Mouse (Mus musculus): ENCODE data around the gene Snx8.

The Snx8 gene

DNA sequence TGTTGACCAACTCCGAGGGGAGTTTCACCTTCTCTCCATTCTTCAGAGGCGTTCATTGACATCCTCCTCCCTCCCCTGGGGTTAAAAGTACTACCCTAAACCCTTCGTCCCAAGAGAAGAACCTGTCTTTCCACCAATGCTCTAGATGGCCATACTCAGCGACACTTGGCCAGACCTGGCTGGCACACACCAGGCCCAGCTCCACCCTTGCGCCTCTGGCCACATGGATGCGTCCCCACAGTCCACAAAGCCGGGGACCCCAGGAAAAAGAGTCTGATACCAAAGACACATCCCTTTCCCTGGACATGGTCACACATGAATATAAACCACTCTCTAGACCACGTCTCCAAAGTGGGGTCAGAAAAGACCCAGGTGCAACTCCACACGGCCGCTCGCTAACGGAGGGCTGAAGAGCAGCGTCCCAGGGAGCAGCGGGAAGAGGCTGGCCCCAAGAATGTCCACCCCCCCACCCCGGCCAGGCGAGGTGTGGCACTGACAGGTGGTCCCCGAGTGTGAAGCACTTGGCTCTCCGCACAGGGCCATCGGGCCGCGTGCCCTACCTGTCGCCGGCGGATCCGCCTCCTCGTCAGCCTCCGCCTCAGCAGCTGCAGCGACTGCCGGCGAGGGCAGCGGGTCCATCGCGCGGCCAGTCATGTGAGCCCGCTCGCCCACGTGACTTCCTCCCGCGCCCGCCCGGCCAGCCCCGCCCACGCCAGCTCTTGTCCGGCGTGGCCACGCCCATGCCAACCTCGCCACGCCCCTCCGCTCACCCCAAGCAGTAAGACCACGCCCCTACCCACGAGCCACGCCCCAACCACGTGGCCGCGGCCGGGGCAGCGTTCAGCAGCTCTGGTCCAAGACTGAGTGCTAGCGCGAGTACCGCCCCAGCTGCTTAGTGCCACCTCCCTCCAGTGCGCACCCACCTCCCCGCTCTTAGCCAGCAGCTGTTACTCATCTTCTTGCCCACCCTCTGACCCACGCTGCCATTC is at the start of gene Snx8:
Snx8 (minus strand) TSS at position 675 of the 989 bp plus-strand sequence.
- DNase-seq (ENCODE audit: low read depth, low spot score): peak; percentile 99

DNA sequence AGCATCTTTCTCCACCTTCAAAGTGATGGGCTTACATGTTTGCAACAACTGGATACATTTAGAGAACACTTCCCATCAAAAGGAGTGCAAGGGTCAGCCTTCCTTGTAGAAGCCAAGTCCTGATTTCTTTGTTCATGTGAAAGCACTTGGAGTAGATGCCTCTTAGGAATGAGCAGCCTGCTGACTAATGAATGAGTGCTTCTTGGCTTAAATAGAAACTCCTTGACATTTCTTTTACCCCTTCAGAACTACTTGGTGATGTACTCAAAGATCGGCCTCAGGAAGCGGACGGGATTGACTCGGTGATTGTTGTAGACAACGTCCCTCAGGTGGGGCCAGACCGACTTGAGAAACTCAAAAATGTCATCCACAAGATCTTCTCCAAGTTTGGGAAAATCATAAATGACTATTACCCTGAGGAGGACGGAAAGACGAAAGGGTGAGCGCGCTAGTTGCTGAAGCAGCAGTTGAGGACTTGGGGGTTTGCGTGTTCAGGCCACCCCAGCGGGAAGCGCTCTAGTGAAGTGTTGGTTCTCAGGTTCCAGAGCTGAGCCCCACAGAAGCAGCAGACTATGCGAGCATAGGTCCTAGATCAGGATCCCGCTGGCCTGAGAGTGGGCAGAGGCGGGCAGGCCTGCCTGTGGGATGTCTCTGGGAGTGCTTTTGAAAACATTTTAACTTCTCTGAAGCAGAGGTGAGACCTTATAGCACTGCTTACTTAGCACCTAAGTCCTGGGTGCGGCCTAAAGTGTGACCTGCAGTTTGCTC is 36.1 kb upstream of the Snx8 start:
- DNase-seq (ENCODE audit: low read depth, low spot score): no peak

DNA sequence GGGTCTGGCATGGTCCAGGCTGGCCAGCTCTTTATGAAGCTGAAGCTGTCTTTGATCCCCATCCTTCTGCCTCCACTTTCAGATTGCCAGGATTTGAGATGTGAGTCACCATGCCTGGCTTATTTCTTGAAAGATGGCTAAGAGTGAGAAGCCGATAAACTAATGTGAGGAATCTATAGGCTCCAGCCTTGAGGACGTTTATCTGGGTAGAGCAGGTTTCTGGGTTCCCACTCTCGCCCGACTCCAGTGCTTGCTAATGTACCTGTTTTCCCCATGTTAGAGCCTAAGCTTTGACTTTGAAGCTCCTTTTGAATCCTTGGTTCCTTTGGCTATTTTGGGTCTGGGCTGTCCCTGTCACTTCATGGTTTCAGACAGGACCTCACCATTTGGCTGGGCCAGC is 31.6 kb upstream of the Snx8 start:
- DNase-seq (ENCODE audit: low read depth, low spot score): no peak

DNA sequence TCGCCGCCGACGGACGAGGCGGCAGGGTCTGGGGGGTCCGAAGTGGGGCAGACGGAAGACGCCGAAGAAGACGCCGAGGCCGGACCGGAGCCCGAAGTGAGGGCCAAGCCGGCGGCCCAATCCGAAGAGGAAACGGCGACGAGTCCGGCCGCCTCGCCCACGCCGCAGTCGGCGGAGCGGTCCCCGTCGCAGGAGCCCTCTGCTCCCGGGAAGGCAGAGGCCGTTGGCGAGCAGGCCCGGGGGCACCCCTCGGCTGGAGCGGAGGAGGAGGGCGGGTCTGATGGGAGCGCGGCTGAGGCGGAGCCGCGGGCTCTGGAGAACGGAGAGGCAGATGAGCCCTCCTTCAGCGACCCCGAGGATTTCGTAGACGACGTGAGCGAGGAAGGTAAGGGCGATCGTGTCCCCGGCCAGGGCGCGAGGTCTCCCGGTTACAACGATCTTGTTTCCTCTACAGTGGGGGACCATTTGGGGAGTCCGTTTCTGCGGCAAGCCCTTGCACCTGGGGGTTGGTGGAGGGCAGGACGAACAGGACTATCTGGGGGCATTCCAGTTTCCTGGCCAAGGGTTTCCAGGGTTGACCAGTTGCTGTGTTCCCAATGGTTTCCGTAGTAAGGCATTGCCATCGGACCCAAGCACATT is 30.5 kb upstream of the Snx8 start:
- no peak for DNase-seq (ENCODE audit: low read depth, low spot score)

DNA sequence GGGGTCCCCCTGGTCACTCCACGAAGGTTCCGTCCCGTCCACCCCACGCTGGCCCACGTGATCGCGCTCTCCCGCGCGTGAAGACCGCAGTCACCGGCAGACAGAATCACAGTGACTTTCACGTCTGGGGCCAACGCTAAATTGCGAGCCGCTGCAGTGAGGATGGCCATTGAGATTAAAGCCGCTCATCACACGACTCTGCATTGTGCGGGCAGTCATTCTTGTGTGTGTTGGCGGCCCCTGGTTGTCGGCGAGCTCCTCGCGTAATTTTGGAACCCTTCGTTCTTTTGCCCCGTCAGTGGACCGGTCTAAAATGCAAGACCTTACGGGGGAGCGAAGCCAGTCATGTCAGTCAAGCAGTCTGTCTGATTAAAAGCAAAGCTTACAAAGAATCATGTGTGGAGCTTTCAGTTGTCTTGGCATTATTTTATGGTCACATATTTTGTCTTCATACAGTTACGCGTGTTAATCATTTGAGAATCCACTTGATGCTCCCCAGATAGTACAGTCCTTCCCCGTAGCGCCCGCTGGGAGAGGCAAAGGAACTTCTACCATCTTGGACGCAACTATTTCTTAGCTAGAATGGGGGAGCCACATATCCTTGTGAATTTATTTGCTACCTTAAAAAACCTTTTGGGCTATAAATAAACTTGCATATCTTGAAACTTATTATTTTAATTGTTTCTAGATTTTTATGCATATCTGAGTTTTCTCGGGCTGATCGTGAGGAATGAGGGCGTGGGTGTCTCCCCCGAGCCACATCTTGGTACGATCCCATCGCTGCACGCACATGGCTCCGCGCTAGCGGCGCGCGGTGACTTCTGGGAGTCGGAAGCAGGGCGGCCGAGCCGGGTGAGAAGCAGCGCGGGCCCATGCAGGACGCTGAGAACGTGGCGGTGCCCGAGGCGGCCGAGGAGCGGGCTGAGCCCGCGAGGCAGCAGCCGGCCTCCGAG is 29.7 kb upstream of the Snx8 start, which contains the start of gene Eif3b:
Eif3b (plus strand) TSS at position 840 of the 953 bp plus-strand sequence.
- DNase-seq (ENCODE audit: low read depth, low spot score): peak; percentile 95

DNA sequence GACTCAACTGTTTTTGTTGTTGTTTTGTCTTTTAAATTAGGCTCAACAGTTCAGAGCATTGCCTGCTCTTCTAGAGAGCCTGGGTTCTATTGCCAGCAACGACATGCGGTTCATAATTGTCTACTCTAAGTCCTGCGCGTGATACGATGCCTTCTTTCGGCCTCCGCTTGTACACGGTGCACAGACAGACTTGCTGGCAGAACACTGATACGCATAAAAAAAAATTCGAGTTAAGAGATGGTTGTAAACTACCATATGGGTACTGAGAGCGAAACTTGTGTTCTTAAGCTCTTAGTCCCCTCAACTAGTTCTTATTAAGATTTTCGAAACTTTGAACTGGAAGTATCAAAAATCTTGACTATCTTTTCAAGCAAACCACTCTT is 29.0 kb upstream of the Snx8 start:
- DNase-seq (ENCODE audit: low read depth, low spot score): no peak

DNA sequence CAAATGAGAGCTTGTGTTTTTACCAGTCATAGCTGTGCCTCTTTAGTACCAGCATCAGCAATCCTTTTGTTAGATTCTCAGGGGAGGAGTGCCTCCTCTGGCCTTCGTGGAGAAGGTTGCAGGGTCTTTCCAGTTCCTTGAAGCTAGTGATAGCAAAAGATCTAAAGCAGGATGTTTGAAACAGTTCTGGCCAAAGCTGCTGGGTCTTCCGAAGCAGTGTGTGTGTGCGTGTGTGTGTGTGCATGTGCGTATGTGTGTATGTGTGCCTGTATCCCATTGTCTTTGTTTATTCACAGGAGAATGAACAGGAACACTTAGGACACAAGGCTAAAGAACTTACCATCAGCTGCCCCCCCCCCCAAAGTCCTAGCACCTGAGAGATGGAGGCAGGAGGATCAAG is 25.6 kb upstream of the Snx8 start:
- no peak for DNase-seq (ENCODE audit: low read depth, low spot score)

DNA sequence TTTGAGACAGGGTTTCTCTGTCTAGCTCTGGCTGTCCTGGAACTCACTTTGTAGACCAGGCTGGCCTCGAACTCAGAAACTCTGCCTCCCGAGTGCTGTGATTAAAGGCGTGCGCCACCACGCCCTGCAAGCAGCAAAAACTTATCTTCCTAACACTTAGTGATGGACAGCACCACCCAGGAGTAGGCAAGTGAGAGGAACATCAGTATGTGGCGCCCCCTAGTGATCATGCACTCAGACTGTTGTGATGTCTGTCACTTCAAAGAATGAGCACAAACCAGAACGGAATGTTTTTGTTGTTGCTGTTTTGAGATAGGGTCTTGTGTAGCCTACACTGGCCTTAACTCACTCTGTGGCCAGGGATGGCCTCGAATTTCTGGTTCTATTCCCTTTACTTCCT is 22.3 kb upstream of the Snx8 start:
- peak; percentile 67 for DNase-seq (ENCODE audit: low read depth, low spot score)

DNA sequence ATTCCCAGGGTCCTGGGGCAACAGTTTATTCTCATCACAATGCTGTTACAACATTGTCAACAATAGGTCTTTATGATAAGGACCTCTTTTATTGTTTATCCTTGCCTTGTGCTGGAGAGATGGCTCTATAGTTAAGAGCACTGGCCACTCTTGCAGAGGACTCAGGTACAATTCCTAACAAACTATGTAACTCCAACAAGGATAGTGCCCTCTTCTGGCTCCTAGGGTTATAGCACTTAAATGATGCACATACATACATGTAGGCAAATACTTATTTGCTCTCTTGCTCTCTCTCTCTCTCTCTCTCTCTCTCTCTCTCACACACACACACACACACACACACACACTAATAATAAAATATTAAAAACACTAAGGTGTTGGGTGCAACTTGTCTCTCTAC is 19.7 kb upstream of the Snx8 start:
- DNase-seq (ENCODE audit: low read depth, low spot score): no peak

DNA sequence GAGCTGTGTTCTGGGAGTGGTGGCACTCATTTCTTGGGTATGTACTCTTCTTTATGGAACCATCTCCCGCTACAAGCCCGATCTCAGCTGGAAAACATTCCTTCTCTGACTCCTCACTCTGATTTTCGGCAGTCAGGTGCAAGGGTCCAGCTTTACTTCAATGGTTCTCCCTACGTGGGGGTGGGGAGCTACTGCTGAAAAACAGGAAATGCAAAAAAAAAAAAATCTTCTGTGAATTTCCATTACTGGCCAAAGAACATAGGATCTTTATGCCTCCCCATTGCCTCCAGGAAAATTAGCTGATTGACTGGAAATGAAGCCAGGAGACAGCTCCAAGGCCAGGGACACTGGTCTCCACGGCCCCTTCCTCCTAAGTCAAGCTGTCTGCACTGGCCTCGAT is 17.6 kb upstream of the Snx8 start:
- no peak for DNase-seq (ENCODE audit: low read depth, low spot score)

DNA sequence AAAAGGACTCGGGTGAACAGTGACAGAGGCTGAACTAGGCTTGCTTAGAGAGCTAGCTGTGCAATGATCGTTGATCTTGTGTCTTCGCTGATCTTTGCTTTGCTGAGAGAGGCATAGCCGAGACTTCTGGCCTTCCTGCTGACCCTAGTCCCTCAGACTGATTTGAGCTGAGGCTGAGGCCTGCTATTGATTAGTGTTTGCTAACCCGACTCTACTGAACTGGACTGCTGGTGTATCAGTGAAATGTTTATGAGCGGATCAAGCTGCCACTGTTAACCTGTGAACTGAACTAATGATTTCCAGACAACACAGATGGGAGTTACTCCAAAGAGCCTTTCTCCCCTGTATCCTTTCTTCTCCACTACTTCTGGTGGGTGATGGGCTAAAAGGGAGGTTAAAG is 16.1 kb upstream of the Snx8 start:
- no peak for DNase-seq (ENCODE audit: low read depth, low spot score)

DNA sequence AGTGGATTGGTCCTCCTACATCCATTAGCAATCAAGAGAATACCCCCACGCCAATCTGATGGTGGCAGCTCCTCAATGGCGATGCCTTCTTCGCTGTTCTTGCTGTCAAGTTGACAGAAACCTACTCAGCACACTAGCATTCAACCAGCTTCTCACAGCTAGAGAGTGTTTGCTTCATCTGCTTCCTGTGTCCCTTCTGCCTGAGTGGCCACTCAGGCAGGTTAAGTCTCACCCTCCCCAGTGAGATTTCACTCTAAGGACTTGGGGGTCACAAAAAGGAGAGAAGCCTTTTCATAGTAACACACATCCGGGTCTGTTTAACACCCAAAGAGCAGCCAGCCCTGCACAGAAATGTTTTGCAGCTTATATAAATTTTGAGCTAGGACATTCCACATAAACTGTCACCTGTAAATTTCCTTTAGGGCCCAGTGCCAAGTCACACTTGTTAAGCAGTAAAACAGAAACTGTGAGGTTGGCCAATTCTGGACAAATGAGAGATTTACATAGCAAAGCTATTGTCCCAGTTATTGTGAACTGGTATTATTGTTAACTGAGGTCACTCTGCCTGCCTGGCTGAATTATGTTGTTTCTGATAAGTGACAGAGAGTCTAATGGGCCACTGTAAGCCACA is 13.7 kb upstream of the Snx8 start:
- no peak for DNase-seq (ENCODE audit: low read depth, low spot score)

DNA sequence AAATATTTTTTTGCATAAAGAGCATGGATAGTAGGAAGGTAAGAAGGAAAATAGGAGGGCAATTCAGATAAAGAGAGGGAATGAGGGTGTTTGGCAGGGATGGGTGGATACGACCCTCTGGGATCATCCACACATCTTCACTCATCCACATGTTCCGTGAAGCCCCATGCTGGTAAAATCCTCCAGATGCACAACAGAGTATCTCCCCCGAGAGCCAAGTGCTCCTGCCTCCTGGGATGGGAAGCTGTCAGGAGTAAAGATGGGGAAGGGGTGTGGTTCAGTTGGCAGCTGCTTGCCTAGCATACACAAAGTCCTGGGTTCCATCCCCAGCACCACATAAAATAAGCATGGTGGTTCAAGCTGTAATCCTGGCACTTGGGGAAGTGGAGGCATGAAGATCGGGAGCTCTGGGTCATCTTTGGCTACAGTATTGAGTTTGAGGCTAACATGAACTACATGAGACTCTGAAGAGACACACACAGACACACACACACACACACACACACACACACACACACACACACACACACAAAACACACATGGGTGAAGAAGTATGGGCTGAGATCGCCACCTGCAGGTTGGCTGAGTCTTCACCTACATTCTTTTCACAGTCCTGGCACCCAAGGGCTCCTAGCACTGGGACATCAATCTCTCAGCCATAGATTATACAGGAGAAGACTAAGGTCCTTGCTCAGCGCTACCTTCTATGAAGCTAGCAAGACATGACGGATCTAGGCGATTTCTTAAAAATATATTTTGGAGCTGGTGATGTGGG is 7.3 kb upstream of the Snx8 start:
- DNase-seq (ENCODE audit: low read depth, low spot score): no peak

DNA sequence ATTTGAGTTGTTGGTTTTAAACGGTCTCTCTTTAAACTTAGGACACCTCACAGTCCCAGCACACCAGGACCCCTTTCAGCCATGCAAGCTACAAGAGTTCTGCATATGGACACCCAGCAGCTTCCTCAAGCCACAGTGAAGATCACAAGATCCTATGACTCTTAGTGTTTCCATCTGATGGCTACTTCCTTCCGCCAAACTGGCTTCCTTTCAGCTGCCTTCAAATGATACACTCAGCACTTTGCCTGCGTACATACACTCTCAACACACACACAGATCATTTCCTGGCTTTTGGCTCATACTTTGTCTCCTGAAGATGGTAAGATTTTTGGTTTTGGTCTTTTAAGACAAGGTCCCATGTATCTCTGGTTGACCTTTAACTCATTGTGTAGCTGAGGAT is 3.6 kb upstream of the Snx8 start:
- no peak for DNase-seq (ENCODE audit: low read depth, low spot score)

DNA sequence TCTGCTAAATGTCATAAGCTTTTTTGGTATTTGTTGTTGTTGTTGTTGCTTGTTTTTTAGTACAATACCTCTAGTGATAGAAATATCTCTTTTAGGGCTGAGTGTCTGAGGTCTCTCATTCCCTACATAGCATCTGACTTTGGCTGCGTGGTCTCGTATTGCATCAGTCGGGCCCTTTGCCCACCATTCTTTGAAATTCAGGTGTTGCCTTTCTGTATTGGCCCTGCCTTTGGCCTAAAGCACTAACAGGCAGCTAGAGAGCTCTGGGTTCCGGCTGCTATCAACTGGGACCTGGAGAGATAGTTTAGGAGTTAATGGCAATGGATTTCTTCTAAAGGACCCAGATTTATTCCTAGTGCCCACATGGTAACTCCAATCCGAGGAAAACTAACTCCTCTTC is 2.9 kb upstream of the Snx8 start:
- DNase-seq (ENCODE audit: low read depth, low spot score): no peak

DNA sequence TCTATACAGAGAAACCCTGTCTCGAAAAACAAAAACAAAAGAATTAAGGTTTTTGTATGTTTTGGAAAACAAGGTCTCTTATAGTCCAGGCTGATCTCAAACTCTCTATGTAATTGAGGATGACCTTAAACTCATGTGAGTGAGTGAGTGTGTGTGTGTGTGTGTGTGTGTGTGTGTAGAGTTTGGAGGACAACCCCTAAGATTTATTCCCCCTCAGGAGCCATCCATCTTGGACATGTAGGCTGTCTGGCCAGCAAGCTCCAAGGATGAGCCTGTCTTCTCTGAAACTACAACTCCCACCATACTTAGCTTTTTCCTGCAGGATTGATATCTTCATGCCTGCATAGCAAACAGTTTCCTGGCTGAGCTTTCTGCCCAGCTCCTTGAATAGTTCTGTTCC is 2.4 kb upstream of the Snx8 start:
- DNase-seq (ENCODE audit: low read depth, low spot score): no peak

DNA sequence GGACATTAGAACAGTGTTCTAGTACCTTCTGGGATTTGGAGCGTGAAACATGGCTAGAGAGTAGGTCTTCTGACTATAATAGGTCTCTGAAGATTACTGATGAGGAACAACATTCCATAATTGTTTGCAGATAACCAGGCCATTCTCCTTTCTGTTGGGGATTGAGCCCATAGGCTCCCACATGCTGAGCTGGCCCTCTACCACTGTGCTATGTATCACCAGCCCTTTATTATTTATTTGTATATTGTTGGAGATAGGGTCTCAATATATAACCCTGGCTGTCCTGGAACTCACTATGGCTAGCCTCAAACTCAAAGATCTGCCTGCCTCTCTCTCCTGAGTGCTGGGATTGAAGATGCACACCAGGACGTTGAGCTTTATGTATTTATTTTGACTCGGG is 585 bp upstream of the Snx8 start:
- no peak for DNase-seq (ENCODE audit: low read depth, low spot score)

DNA sequence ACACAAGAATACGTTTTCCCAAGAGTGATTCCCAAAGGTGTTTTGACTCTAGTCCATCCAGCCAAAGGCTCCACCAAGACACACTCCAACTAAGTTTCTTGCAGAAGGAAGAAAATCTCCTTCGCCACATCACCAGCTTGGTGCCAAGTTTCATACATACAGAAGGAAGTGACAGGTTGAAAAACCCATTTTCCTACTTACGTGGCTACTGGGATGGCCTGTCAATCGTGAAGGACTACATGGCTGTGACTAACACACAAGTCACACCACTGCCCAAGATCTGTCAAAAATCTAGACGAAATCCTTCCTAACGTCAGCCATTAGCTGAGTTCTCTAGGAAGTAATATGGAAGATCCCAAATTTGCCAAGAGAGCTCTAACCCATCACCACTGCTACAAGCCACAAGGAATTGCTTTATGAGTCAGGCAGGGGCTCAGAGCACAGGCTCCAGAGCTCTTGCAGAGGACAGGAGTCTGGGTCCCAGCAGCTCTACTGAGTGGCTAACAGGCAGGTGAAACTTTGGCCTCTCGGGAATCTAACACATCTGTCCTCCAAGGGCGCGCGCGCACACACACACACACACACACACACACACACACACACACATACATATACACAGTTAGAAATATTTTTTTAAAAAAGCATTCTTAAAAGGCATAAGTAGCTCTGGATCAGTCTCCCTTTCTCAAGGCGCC is 1.1 kb downstream of the Snx8 start:
- DNase-seq (ENCODE audit: low read depth, low spot score): no peak

DNA sequence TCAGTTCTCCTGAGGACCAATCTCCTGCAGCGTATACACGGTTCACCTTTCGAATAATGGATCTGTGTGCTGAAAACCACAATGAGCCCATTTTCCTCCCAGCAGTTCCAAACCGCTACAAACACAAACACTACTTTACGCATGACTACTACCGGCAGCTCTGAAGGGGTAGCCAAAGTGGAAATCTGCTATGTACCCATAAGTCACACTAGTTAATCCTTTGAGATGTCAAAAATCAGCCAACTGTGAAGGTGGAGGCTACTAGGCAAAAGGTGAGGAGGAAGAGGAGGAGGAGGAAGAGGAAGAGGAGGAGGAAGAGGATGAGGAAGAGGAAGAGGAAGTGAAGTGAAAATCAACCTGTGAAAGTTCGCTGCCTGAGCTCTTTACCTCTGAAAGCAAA is 1.8 kb downstream of the Snx8 start:
- DNase-seq (ENCODE audit: low read depth, low spot score): no peak

Measured in mesoderm, embryonic 11.5 days (tissue).